Mouse (Mus musculus) erythroblast, embryonic 14.5 days (primary cell): ENCODE measurements around the gene Pard3b.

ENCODE experiments used
- GATA1 ChIP-seq: IDR thresholded peaks from 2 replicates; pipeline ENCODE4 v1.6.1; 2012; ENCODE audit warnings: low read length, inconsistent platforms, mixed read lengths
- TAL1 ChIP-seq: IDR thresholded peaks from 3 replicates; pipeline ENCODE4 v1.6.1; 2012; ENCODE audit warnings: low read length, inconsistent platforms, mixed read lengths

DNA sequence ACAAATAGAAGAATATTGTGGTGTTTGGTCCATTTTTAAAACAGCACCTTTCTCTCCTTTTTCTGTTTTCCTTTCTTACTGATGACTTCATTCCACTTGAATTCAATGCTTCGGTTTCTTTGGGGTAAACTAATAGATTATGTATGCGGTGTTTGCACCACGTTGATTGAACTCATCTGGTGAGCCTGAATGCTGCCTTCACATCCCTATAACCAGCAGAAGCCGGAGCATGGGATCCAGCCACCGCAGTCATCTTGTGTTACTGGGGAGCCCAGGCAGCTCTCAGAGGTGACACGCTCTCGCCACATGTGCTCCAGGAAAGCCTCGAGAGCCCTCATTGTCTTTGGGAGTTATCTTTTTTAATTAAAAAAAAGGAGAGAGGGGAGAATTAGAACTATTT, 891.3 kb downstream of the Pard3b start:
- TF ChIP-seq GATA1 (no peak), TAL1 (no peak)
